Mouse (Mus musculus): ENCODE measurements around the gene Mtx1.

DNA sequence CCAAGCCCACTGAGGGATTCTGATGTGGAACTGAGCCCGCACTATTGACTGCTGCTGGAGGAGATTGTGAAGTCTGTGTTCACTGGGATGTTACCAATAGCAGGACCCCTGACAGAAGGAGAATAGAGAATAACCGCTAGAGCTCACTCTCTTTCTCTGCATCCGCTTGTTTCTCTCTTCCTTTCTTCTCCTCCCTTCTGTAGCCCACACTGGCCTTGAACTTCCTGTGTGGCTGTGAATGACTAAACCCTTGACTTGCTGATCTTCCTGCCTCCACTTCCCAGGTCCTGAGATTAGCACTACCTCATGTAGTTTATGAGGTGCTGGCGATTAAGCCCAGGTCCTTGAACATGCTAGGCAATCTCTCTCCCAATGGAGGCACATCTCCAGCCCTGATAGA lies 20.6 kb upstream of the Mtx1 start:
- TF ChIP-seq CTCF (IDR thresholded peaks at IDR 0.05; ENCODE audit: control insufficient read depth, insufficient read depth, insufficient replicate concordance, low read depth, low read length) (no peak), POLR2A (IDR thresholded peaks at IDR 0.05; ENCODE audit: control insufficient read depth, low read depth, low read length) (no peak)
